Mouse (Mus musculus) embryonic facial prominence, embryonic 14.5 days (tissue): ENCODE data around the gene Tmem178b. TPM values are rescaled to one million over a fixed set of nuclear protein-coding genes. Genes with fewer than 3 reads are reported as not detected.

Experiments used
- ATAC-seq: fragments of 200-750 bp; cut with Nextera tagmentation; 2 replicates; pipeline ENCODE4 v1.8.0; 2017; ENCODE audit warnings: low read depth, moderate number of reproducible peaks, moderate TSS enrichment
- DNase-seq: peaks from one replicate; pipeline ENCODE4 v3.0.0-alpha.2; 2015; ENCODE audit warnings: low spot score
- H3K27ac ChIP-seq: fragments of 300-500 bp; sonication (generic); replicated peaks from 2 replicates; pipeline ENCODE4 v1.5.1; 2014; ENCODE audit warnings: low read depth, mild to moderate bottlenecking, low read length, moderate library complexity
- H3K27me3 ChIP-seq: fragments of 300-500 bp; sonication (generic); replicated peaks from 2 replicates; pipeline ENCODE4 v1.6.1; 2014; ENCODE audit warnings: low read length; ENCODE audit not compliant: control insufficient read depth, insufficient read depth
- H3K36me3 ChIP-seq: fragments of 300-500 bp; sonication (generic); 2 replicates; pipeline ENCODE4 v1.6.1; 2014; ENCODE audit warnings: low read length, mixed read lengths; ENCODE audit not compliant: control insufficient read depth, insufficient read depth
- H3K4me1 ChIP-seq: fragments of 300-500 bp; sonication (generic); 2 replicates; pipeline ENCODE4 v1.6.1; 2014; ENCODE audit warnings: antibody characterized with exemption, low read length; ENCODE audit not compliant: control insufficient read depth, insufficient read depth
- H3K4me2 ChIP-seq: fragments of 300-500 bp; sonication (generic); 2 replicates; pipeline ENCODE4 v1.6.1; 2014; ENCODE audit warnings: low read depth, mild to moderate bottlenecking, low read length, moderate library complexity, mixed read lengths
- H3K4me3 ChIP-seq: fragments of 300-500 bp; sonication (generic); 2 replicates; pipeline ENCODE4 v1.5.1; 2014; ENCODE audit warnings: low read depth, mild to moderate bottlenecking, low read length
- H3K9ac ChIP-seq: fragments of 300-500 bp; sonication (generic); 2 replicates; pipeline ENCODE4 v1.6.1; 2014; ENCODE audit warnings: low read depth, mild to moderate bottlenecking, low read length, moderate library complexity, mixed read lengths
- H3K9me3 ChIP-seq: fragments of 300-500 bp; sonication (generic); 2 replicates; pipeline ENCODE4 v1.6.1; 2016; ENCODE audit warnings: low read length; ENCODE audit not compliant: control insufficient read depth
- WGBS: fragments of 180-500 bp; shearing (Covaris S2); extraction: QIAGEN DNeasy Blood & Tissue Kit; methylation state at CpG from one replicate; pipeline ENCODE4 v1.1.7; 2014; 5-methylcytosine and 5-hydroxymethylcytosine counted together
- polyA plus RNA-seq: library from polyadenylated mRNA; unstranded; fragments of >200 nt; fragmentation: Nextera tagmentation; extraction: Ambion mirVana; gene quantifications from 2 replicates; pipeline ENCODE4 v1.2.1, GENCODE M21; 2014

Tmem178b gene
- polyA plus RNA-seq, 1 experiment from 2014 or later, result 2.6 TPM

- H3K4me1 ChIP-seq, result no peaks in the 10 kb centered on the region
- 70% methylated on average over 4 of the region's 4 CpGs for WGBS
- H3K36me3 ChIP-seq, result no peaks in the 10 kb centered on the region
- H3K4me2 ChIP-seq, result no peak overlapping the region
- DNase-seq, result no peak
- H3K27ac ChIP-seq, result no peak overlapping the region
- no peak for ATAC-seq
- H3K4me3 ChIP-seq, result no peak overlapping the region
- H3K9me3 ChIP-seq, result no peaks in the 10 kb centered on the region
- no peaks in the 10 kb centered on the region for H3K27me3 ChIP-seq
- H3K9ac ChIP-seq, result no peak overlapping the region
These were observed 117.7 kb downstream of the Tmem178b start for GRCm38 (mm10) chr6:39990772-39991171.

GRCm38 (mm10) chr6:39991922-39992321, 118.9 kb downstream of the Tmem178b start:
- no peak for DNase-seq
- no peaks in the 10 kb centered on the region for H3K36me3 ChIP-seq

DNA sequence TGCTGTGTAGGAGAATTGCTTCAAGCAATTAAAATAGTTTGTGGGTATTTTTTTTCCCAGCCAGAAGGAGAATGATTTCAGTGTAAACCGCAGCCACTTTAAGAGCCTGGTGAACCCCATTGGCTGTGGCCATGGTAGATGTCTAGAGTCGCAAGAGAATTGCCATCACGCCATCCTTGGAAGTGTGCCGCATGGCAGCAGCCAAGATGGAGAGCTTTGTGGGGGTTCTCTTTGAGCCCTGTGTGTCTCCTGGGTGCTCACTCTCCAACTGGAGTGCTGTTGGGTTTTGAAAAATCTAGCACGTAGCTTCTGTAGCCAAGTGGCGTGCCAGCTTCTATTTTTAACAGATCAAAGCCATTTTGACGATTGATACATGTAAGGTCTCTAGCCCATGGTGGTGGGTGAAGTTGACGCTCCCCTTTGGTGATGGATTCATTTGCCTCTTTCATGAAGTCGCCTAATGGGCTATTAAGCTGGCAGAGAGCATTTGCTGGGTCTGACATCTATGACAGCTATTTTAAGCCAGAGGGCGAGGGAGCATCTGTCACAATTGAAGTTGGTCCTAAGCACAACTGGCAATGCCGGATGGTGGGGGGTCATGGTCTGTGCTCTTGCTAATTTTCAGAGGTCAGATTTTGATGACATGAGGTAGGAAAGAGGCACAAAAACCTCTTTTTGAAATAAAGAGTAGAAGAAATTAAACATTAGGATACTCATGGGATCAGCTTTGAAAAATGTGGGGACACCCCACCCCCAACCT, 133.1 kb downstream of the Tmem178b start:
- DNase-seq, result no peak
- H3K9ac ChIP-seq, result no peak overlapping the region
- WGBS, result 68% methylated on average over 11 of the region's 11 CpGs
- H3K4me3 ChIP-seq, result no peak overlapping the region
- H3K27me3 ChIP-seq, result no peaks in the 10 kb centered on the region
- no peaks in the 10 kb centered on the region for H3K36me3 ChIP-seq
- ATAC-seq, result no peak
- H3K9me3 ChIP-seq, result no peaks in the 10 kb centered on the region
- no peaks in the 10 kb centered on the region for H3K4me1 ChIP-seq
- no peak overlapping the region for H3K4me2 ChIP-seq
- H3K27ac ChIP-seq, result no peak overlapping the region

More at GRCm38 (mm10) chr6:39991922-39992321, 118.9 kb downstream of the Tmem178b start:
- Histone ChIP-seq H3K9ac (no peak overlapping the region), H3K4me3 (no peak overlapping the region), H3K27ac (no peak overlapping the region), H3K9me3 (no peaks in the 10 kb centered on the region), H3K27me3 (no peaks in the 10 kb centered on the region), H3K4me2 (no peak overlapping the region), H3K4me1 (no peaks in the 10 kb centered on the region)
- WGBS, result 58% methylated on average over 6 of the region's 6 CpGs
- no peak for ATAC-seq

- WGBS, result 43% methylated on average over 3 of the region's 3 CpGs
- Histone ChIP-seq H3K4me3 (no peak overlapping the region), H3K9ac (no peak overlapping the region), H3K9me3 (no peaks in the 10 kb centered on the region), H3K4me2 (no peak overlapping the region), H3K36me3 (no peaks in the 10 kb centered on the region), H3K27me3 (no peaks in the 10 kb centered on the region), H3K4me1 (no peaks in the 10 kb centered on the region), H3K27ac (no peak overlapping the region)
- ATAC-seq, result no peak
- no peak for DNase-seq
These were observed 135.3 kb downstream of the Tmem178b start for GRCm38 (mm10) chr6:40008166-40008907.

GRCm38 (mm10) chr6:40009718-40010117, 136.6 kb downstream of the Tmem178b start:
- no peaks in the 10 kb centered on the region for H3K36me3 ChIP-seq
- no peak overlapping the region for H3K27ac ChIP-seq
- no peak overlapping the region for H3K4me2 ChIP-seq
- H3K4me1 ChIP-seq, result no peaks in the 10 kb centered on the region
- no peaks in the 10 kb centered on the region for H3K9me3 ChIP-seq
- H3K9ac ChIP-seq, result no peak overlapping the region
- 65% methylated on average over 3 of the region's 3 CpGs for WGBS
- ATAC-seq (no peak), DNase-seq (no peak)
- no peak overlapping the region for H3K4me3 ChIP-seq
- H3K27me3 ChIP-seq, result no peaks in the 10 kb centered on the region

DNA sequence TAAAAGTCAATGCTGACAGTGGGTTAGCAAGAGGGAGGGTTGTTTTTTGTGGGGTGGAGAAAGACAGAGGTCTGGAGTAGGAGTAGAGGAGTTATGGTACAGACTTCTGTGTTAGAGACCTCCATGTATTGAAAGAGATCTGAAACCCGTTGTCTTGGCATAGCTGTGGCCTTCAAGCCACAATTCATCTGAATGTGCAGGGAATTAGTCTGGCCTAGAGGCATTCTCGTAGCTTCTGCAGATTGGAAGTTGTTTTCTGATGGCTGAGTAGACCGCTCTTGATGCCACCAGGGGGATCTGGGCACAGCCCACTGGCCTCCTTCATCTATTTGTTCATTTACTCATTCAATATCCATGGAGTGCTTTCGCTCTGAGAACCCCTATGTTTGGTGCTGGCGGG, 138.0 kb downstream of the Tmem178b start:
- Histone ChIP-seq H3K9me3 (no peaks in the 10 kb centered on the region), H3K27ac (no peak overlapping the region), H3K4me2 (no peak overlapping the region), H3K4me3 (no peak overlapping the region), H3K27me3 (no peaks in the 10 kb centered on the region), H3K4me1 (no peaks in the 10 kb centered on the region), H3K9ac (no peak overlapping the region), H3K36me3 (no peaks in the 10 kb centered on the region)
- 91% methylated on average over 5 of the region's 5 CpGs for WGBS
- DNase-seq (no peak), ATAC-seq (no peak)

DNA sequence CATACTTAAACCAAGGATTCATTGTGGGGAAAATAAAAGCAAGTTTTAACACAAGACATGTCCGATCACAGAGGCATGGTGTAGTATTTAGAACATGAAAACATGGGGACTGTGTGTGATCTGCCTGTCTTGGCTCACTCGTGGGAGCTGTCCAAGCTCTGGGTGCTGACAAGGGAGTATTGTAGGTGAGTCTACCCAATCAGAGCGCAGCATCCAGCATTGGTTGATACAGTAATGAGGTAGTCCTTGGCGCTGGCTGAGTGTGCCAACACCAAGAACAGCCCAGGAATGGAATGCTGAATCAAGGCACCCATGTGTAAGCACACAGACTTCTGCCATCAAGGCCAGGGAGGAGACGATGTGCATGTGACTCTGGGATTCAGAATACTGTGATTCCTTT, 138.5 kb downstream of the Tmem178b start:
- peak; percentile 46 for DNase-seq
- Histone ChIP-seq H3K9me3 (no peaks in the 10 kb centered on the region), H3K27me3 (no peaks in the 10 kb centered on the region), H3K4me3 (no peak overlapping the region), H3K9ac (no peak overlapping the region), H3K4me2 (no peak overlapping the region), H3K4me1 (no peaks in the 10 kb centered on the region), H3K27ac (no peak overlapping the region), H3K36me3 (no peaks in the 10 kb centered on the region)
- 70% methylated on average over 5 of the region's 5 CpGs for WGBS
- no peak for ATAC-seq

- Histone ChIP-seq H3K9ac (no peak overlapping the region), H3K9me3 (no peaks in the 10 kb centered on the region), H3K4me1 (no peaks in the 10 kb centered on the region), H3K36me3 (no peaks in the 10 kb centered on the region), H3K27me3 (no peaks in the 10 kb centered on the region), H3K4me2 (no peak overlapping the region), H3K4me3 (no peak overlapping the region), H3K27ac (no peak overlapping the region)
- ATAC-seq, result no peak
- 63% methylated on average over 5 of the region's 5 CpGs for WGBS
- DNase-seq, result no peak
These were observed 140.3 kb downstream of the Tmem178b start for GRCm38 (mm10) chr6:40013407-40013806.
